Comparison of ENCODE assay signal across 8 mouse cellular contexts in genomic region chr10:44002995-44003524, GRCm38 (mm10).
A peak's percentile ranks its signal among the peaks of the same experiment; 100 is the strongest.
DNase-seq lines count a peak whose midpoint lies in the region; ATAC-seq and TF ChIP-seq lines count a peak whose summit lies in the region.

No protein-coding gene starts in this region.

- peak overlapping the region; percentile 79 for H3K4me2 ChIP-seq in liver, embryonic 12.5 days

- H3K27me3 ChIP-seq in erythroblast, embryonic 14.5 days (ENCODE audit: control insufficient read depth) = peaks cover 80% of the 10 kb centered on the region
- H3K27me3 ChIP-seq in thymus, adult 2 months (ENCODE audit: control insufficient read depth, insufficient read depth, low read length) = peaks cover 17% of the 10 kb centered on the region; the same call in 1 of the 2 replicates
- peaks cover 77% of the 10 kb centered on the region for H3K27me3 ChIP-seq in liver, embryonic 12.5 days (replicated peaks)

- no peak for DNase-seq in thymus, adult 2 months
- no peak for DNase-seq in thymus, adult 18-20 months
- DNase-seq in adrenal gland, postnatal 4 days (ENCODE audit: low spot score in 2 of 2) = no peak
- DNase-seq in testis, postnatal 14 days (ENCODE audit: low spot score) = no peak
- no peak for DNase-seq in layer of hippocampus, postnatal 14 days (ENCODE audit: low spot score in 2 of 2)

- peak overlapping the region; percentile 59; the same call in 1 of the 2 replicates for H3K9ac ChIP-seq in liver, embryonic 12.5 days

- TF ChIP-seq CTCF in thymus, adult 2 months (IDR thresholded peaks at IDR 0.05; ENCODE audit: borderline replicate concordance, control insufficient read depth, extremely low read depth, insufficient read depth, low read length, poor library complexity) = no peak

- TF ChIP-seq POLR2A in thymus, adult 2 months (IDR thresholded peaks at IDR 0.05; ENCODE audit: control insufficient read depth, extremely low read depth, insufficient read depth, low read length, poor library complexity) = no peak

- H3K27ac ChIP-seq in thymus, adult 2 months (ENCODE audit: control insufficient read depth, insufficient read depth, low read length) = no peak overlapping the region
- no peak overlapping the region for H3K27ac ChIP-seq in liver, embryonic 12.5 days

- H3K4me1 ChIP-seq in erythroblast, embryonic 14.5 days (ENCODE audit: control insufficient read depth) = peaks cover 20% of the 10 kb centered on the region
- H3K4me1 ChIP-seq in thymus, adult 2 months (replicated peaks; ENCODE audit: control insufficient read depth, insufficient read depth, low read length) = peaks cover 19% of the 10 kb centered on the region; the same call in 1 of the 2 replicates
- peaks cover 45% of the 10 kb centered on the region for H3K4me1 ChIP-seq in liver, embryonic 12.5 days

- no peak for ATAC-seq in erythroblast, adult 5-6 weeks (replicated peaks; ENCODE audit: low FRiP score, poor library complexity, severe bottlenecking)
- ATAC-seq in liver, embryonic 12.5 days = no peak

- peaks cover 14% of the 10 kb centered on the region; the same call in 1 of the 2 replicates for H3K9me3 ChIP-seq in erythroblast, embryonic 14.5 days (ENCODE audit: control insufficient read depth, low read length)
- H3K9me3 ChIP-seq in liver, embryonic 12.5 days (replicated peaks) = no peaks in the 10 kb centered on the region

- 4% methylated on average over 11 of the region's 11 CpGs for WGBS in thymus, adult 2 months
- WGBS in liver, embryonic 12.5 days (ENCODE audit: insufficient replicate concordance) = 3% methylated on average over 11 of the region's 11 CpGs

- H3K4me3 ChIP-seq in erythroblast, embryonic 14.5 days (replicated peaks) = peak overlapping the region; percentile 68
- H3K4me3 ChIP-seq in thymus, adult 2 months (ENCODE audit: control insufficient read depth, insufficient read depth, low read length) = peak overlapping the region; percentile 89
- H3K4me3 ChIP-seq in liver, embryonic 12.5 days = peak overlapping the region; percentile 67

- no peaks in the 10 kb centered on the region for H3K36me3 ChIP-seq in erythroblast, embryonic 14.5 days (ENCODE audit: control insufficient read depth)
- no peaks in the 10 kb centered on the region for H3K36me3 ChIP-seq in thymus, adult 2 months (ENCODE audit: control insufficient read depth, insufficient read depth, low read length)
- no peaks in the 10 kb centered on the region for H3K36me3 ChIP-seq in liver, embryonic 12.5 days
